Mouse (Mus musculus): ENCODE data around the gene Aatk.

DNA sequence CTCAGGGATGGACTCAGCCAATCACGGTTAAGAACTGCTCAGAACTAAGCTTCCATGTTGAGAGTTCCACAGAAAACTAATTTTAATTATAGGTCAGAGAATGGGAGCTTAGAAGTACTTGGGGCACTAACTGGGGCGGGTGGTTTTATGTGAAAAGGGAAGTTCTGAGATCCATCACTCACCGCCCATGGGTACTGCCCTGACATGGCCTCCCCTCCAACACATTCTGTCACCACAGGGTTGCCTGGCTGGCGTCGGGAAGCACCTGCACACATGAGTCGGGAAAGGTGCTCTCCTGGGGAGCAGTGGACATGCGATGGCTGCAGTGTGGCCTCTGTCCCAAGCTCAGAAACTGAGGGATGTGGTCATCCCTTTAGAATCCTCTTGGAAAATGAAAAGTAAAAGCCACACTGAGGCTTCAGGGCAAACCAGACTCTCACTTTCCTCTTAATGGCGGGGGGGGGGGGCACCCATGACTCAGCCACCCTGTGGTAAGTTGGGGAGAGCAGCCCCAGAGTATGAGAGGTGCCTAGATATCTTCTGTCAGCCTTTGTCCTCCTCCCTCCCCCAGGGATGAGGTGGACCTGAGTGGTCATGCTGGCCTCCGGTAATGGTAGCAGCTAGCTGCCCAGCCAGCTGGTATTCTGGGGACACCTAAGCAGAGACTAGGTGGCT lies 60.1 kb downstream of the Aatk start:
- TF ChIP-seq CTCF (IDR thresholded peaks at IDR 0.05; ENCODE audit: extremely low read depth, insufficient read depth, low read length) (no peak), POLR2A (IDR thresholded peaks at IDR 0.05; ENCODE audit: extremely low read depth, insufficient read depth, low read length) (no peak)
